Mouse (Mus musculus) testis, adult 2 months (tissue): ENCODE results near the gene Ak7.

ENCODE experiments used
- CTCF ChIP-seq: fragments of 200-500 bp; IDR thresholded peaks from 2 replicates; pipeline ENCODE4 v1.5.1; 2012; ENCODE audit warnings: low read depth, mild to moderate bottlenecking, inconsistent platforms, low read length, moderate library complexity; ENCODE audit not compliant: control insufficient read depth, insufficient read depth, insufficient replicate concordance
- POLR2A ChIP-seq: fragments of 200-500 bp; IDR thresholded peaks from 2 replicates; pipeline ENCODE4 v1.6.1; 2012; ENCODE audit warnings: low read depth, mild to moderate bottlenecking, inconsistent platforms, low read length, moderate library complexity; ENCODE audit not compliant: control insufficient read depth

GRCm38 (mm10) chr12:105786113-105786512 is 80.3 kb downstream of the Ak7 start:
- TF ChIP-seq POLR2A, result no peak
- no peak for TF ChIP-seq CTCF
